8 mouse cellular contexts compared by ENCODE assay signal in genomic region chrX:7604879-7605574, GRCm38 (mm10). TPM values are rescaled to one million over a fixed set of nuclear protein-coding genes. Genes with fewer than 3 reads are reported as not detected.
DNase-seq lines count a peak whose midpoint lies in the region; ATAC-seq and TF ChIP-seq lines count a peak whose summit lies in the region.

Gene Ccdc22 (minus strand): TSS chrX:7605517.

- H3K4me3 ChIP-seq in ES-E14 (ENCODE audit: insufficient read depth in 1 of 2, low read depth in 1 of 2, low read length in 2 of 2, poor library complexity in 1 of 2, severe bottlenecking in 1 of 2): peak within 1 kb of the TSS; percentile 75 to 81
- peak within 1 kb of the TSS; percentile 56 for H3K4me3 ChIP-seq in forebrain, embryonic 16.5 days (replicated peaks; ENCODE audit: low read length)
- peak within 1 kb of the TSS; percentile 65 for H3K4me3 ChIP-seq in layer of hippocampus, adult 2 months
- peak within 1 kb of the TSS; percentile 45 for H3K4me3 ChIP-seq in lung, embryonic 14.5 days (ENCODE audit: low read depth, low read length)
- peak within 1 kb of the TSS; percentile 61 for H3K4me3 ChIP-seq in olfactory bulb, adult 2 months (ENCODE audit: insufficient read depth, low read depth, low read length)
- H3K4me3 ChIP-seq in thymus, adult 2 months (ENCODE audit: control insufficient read depth, insufficient read depth, low read length): peak within 1 kb of the TSS; percentile 97

- intact Hi-C loops in heart, postnatal 36 days (cut with DNase I): loop anchor here (5.0 kb wide), 1 partner anchor 92 kb away; the partner anchor contains the start of gene Gpkow

- ATAC-seq in forebrain, embryonic 16.5 days: peak; percentile 96
- ATAC-seq in lung, embryonic 14.5 days (ENCODE audit: insufficient read depth): peak; percentile 98

- 0 out of 2 replicates have a peak, but pooled peaks have one; percentile 23 for TF ChIP-seq POLR2A in olfactory bulb, adult 2 months (IDR thresholded peaks at IDR 0.05; ENCODE audit: insufficient read depth, low read depth, low read length)
- no peak for TF ChIP-seq POLR2A in thymus, adult 2 months (IDR thresholded peaks at IDR 0.05; ENCODE audit: control insufficient read depth, extremely low read depth, insufficient read depth, low read length, poor library complexity)

- no peaks in the 10 kb centered on the region for H3K4me1 ChIP-seq in ES-E14 (ENCODE audit: control insufficient read depth in 2 of 2, insufficient read depth in 2 of 2, low read length in 2 of 2, poor library complexity in 1 of 2)
- H3K4me1 ChIP-seq in forebrain, embryonic 16.5 days (replicated peaks; ENCODE audit: control insufficient read depth, insufficient read depth, low read length): peaks cover 9% of the 10 kb centered on the region; the same call in 1 of the 2 replicates
- no peaks in the 10 kb centered on the region for H3K4me1 ChIP-seq in lung, embryonic 14.5 days (ENCODE audit: insufficient read depth)
- peaks cover 6% of the 10 kb centered on the region; the same call in 1 of the 2 replicates for H3K4me1 ChIP-seq in olfactory bulb, adult 2 months (ENCODE audit: control insufficient read depth, insufficient read depth, low read length)
- H3K4me1 ChIP-seq in thymus, adult 2 months (replicated peaks; ENCODE audit: control insufficient read depth, insufficient read depth, low read length): peaks cover 3% of the 10 kb centered on the region; the same call in 1 of the 2 replicates

- no peaks in the 10 kb centered on the region for H3K27me3 ChIP-seq in forebrain, embryonic 16.5 days (replicated peaks; ENCODE audit: control insufficient read depth, insufficient read depth, low read length)
- H3K27me3 ChIP-seq in lung, embryonic 14.5 days (ENCODE audit: insufficient read depth, low read length): no peaks in the 10 kb centered on the region
- H3K27me3 ChIP-seq in thymus, adult 2 months (ENCODE audit: control insufficient read depth, insufficient read depth, low read length): no peaks in the 10 kb centered on the region

- no peak for TF ChIP-seq CTCF in layer of hippocampus, adult 2 months (conservative IDR thresholded peaks at IDR 0.05)
- TF ChIP-seq CTCF in lung, embryonic 14.5 days (IDR thresholded peaks at IDR 0.05; ENCODE audit: low read depth): no peak
- no peak for TF ChIP-seq CTCF in olfactory bulb, adult 2 months (IDR thresholded peaks at IDR 0.05; ENCODE audit: insufficient read depth, low read depth, low read length)
- TF ChIP-seq CTCF in thymus, adult 2 months (IDR thresholded peaks at IDR 0.05; ENCODE audit: borderline replicate concordance, control insufficient read depth, extremely low read depth, insufficient read depth, low read length, poor library complexity): no peak

- peak within 1 kb of the TSS; percentile 87 for H3K9ac ChIP-seq in ES-E14 (ENCODE audit: insufficient read depth, low read depth, low read length, poor library complexity, severe bottlenecking)
- H3K9ac ChIP-seq in forebrain, embryonic 16.5 days (replicated peaks; ENCODE audit: low read depth, low read length): peak within 1 kb of the TSS; percentile 69
- peak within 1 kb of the TSS; percentile 54 for H3K9ac ChIP-seq in lung, embryonic 14.5 days

- no peak within 1 kb of the TSS for H3K27ac ChIP-seq in ES-E14 (ENCODE audit: insufficient read depth, low read depth, low read length, poor library complexity, severe bottlenecking)
- no peak within 1 kb of the TSS; the same call in 1 of the 2 replicates for H3K27ac ChIP-seq in forebrain, embryonic 16.5 days (ENCODE audit: low read length)
- H3K27ac ChIP-seq in layer of hippocampus, adult 2 months: peak within 1 kb of the TSS; percentile 88
- H3K27ac ChIP-seq in lung, embryonic 14.5 days (ENCODE audit: low read depth): 0 out of 2 replicates have a peak within 1 kb of the TSS, but pooled peaks have one; percentile 30
- H3K27ac ChIP-seq in olfactory bulb, adult 2 months (ENCODE audit: insufficient read depth, low read depth, low read length): peak within 1 kb of the TSS; percentile 33; the same call in 1 of the 2 replicates
- no peak within 1 kb of the TSS for H3K27ac ChIP-seq in thymus, adult 2 months (ENCODE audit: control insufficient read depth, insufficient read depth, low read length)

- in situ Hi-C loops in ES-E14 (cut with MboI; ENCODE audit: low sequenced_read_pairs in 2 of 2, unreplicated experiment in 2 of 2): no loop called here

- 23% methylated on average over 28 of the region's 28 CpGs for WGBS in forebrain, embryonic 16.5 days
- 17% methylated on average over 28 of the region's 28 CpGs for WGBS in lung, embryonic 14.5 days
- 21% methylated on average over 28 of the region's 28 CpGs for WGBS in olfactory bulb, adult 2 months
- WGBS in thymus, adult 2 months: 3% methylated on average over 28 of the region's 28 CpGs

- no peaks in the 10 kb centered on the region for H3K36me3 ChIP-seq in ES-E14 (ENCODE audit: control insufficient read depth, insufficient read depth, low read length, poor library complexity, severe bottlenecking)
- H3K36me3 ChIP-seq in forebrain, embryonic 16.5 days (ENCODE audit: control insufficient read depth, insufficient read depth): no peaks in the 10 kb centered on the region
- no peaks in the 10 kb centered on the region for H3K36me3 ChIP-seq in lung, embryonic 14.5 days (ENCODE audit: insufficient read depth)
- no peaks in the 10 kb centered on the region for H3K36me3 ChIP-seq in thymus, adult 2 months (ENCODE audit: control insufficient read depth, insufficient read depth, low read length)

- peak within 1 kb of the TSS; percentile 60 for H3K4me2 ChIP-seq in forebrain, embryonic 16.5 days (ENCODE audit: low read length)
- H3K4me2 ChIP-seq in lung, embryonic 14.5 days: peak within 1 kb of the TSS; percentile 62

- H3K9me3 ChIP-seq in ES-E14 (ENCODE audit: control insufficient read depth, insufficient read depth, low read depth, low read length): no peaks in the 10 kb centered on the region
- no peaks in the 10 kb centered on the region for H3K9me3 ChIP-seq in forebrain, embryonic 16.5 days (ENCODE audit: control insufficient read depth, low read length)
- no peaks in the 10 kb centered on the region for H3K9me3 ChIP-seq in lung, embryonic 14.5 days (ENCODE audit: low read depth, low read length)

- peak; percentile 63 for DNase-seq in ES-E14 (ENCODE audit: low read depth, low spot score)
- DNase-seq in cerebellum, adult 11-12 months: peak; percentile 86
- DNase-seq in heart, postnatal 36 days: peak; percentile 76 to 79
- peak; percentile 75 to 84 for DNase-seq in layer of hippocampus, adult 2 months (ENCODE audit: low spot score in 2 of 2)
- DNase-seq in lung, embryonic 14.5 days: peak; percentile 95
- DNase-seq in thymus, adult 2 months: peak; percentile 80

TF ChIP-seq in ES-E14, 5 proteins besides CTCF, POLR2A, EP300 and RAD21:
- TF ChIP-seq CHD2 (IDR thresholded peaks at IDR 0.05; ENCODE audit: low read depth, low read length) (no peak), HCFC1 (IDR thresholded peaks at IDR 0.05; ENCODE audit: borderline replicate concordance, insufficient read depth, low read length) (peak; percentile 97), ZC3H11A (IDR thresholded peaks at IDR 0.05; ENCODE audit: borderline replicate concordance, low read depth, low read length) (no peak), MAFK (IDR thresholded peaks at IDR 0.05; ENCODE audit: insufficient read depth, low read depth, low read length) (no peak), ZNF384 (IDR thresholded peaks at IDR 0.05; ENCODE audit: low read depth, low read length) (peak; percentile 50; the same call in 1 of the 2 replicates)

RNA-seq across cellular contexts. Expression of gene Ccdc22, which starts in this region (rescaled TPM):
- 19.5 and 23.9 TPM in 2 replicates for total RNA-seq in ES-E14 (2012; rRNA removed)
- 40.5 and 43.9 TPM in 2 replicates for polyA plus RNA-seq in forebrain, embryonic 16.5 days (2015; fragmentation: Nextera tagmentation; extraction: Ambion mirVana)
- 10 to 100 TPM; 10.8 to 10.9 TPM for total RNA-seq in heart, postnatal 36 days (2021)
- total RNA-seq in layer of hippocampus, adult 2 months (2021): 10 to 100 TPM; 25.3 to 25.5 TPM
- 26.4 and 28.6 TPM in 2 replicates for polyA plus RNA-seq in lung, embryonic 14.5 days (2014; fragmentation: Nextera tagmentation; extraction: Ambion mirVana)
- not detected in 2 replicates for polyA plus RNA-seq in olfactory bulb, adult 2 months (2012; ENCODE audit: insufficient read depth, insufficient read length, low replicate concordance, missing spikeins)
- polyA plus RNA-seq in thymus, adult 2 months (2012; rRNA removed): 34.1 and 35.7 TPM in 2 replicates

Comparison
In these comparisons a context has a peak if more than half of its experiments do, and no peak if none do; other contexts are left out.
1. H3K27ac ChIP-seq: peak in layer of hippocampus, adult 2 months (single experiment), lung, embryonic 14.5 days (single experiment) and olfactory bulb, adult 2 months (single experiment); none in ES-E14 (single experiment), forebrain, embryonic 16.5 days (single experiment) and thymus, adult 2 months (single experiment).
2. H3K4me3 ChIP-seq: peak in every context shown above with its lines; median percentile 97 in thymus, adult 2 months; 78 in ES-E14; 65 in layer of hippocampus, adult 2 months; 61 in olfactory bulb, adult 2 months; 56 in forebrain, embryonic 16.5 days; 45 in lung, embryonic 14.5 days.
3. Peak in every context shown above with its lines, with median percentiles within 50 percentile points of each other: DNase-seq and H3K9ac ChIP-seq.